Mouse (Mus musculus) adrenal gland (tissue): ENCODE measurements around the gene Ficd.

Experiments used
- intact Hi-C: fragments of 180-260 bp; cut with DNase I; formaldehyde crosslinking; loops from one replicate; pipeline ENCODE4 v1.15.1; 2025

The Ficd gene

GRCm38 (mm10) chr5:113728011-113728410 is 7.6 kb upstream of the Ficd start:
- intact Hi-C loops, result no loop called here

- intact Hi-C loops, result no loop called here
Measured at GRCm38 (mm10) chr5:113728691-113729090, 6.9 kb upstream of the Ficd start.

- intact Hi-C loops, result loop anchor here (10.0 kb wide), 1 partner anchor 84 kb away; no protein-coding TSS in a partner anchor
Measured at GRCm38 (mm10) chr5:113730641-113731121, 4.9 kb upstream of the Ficd start.

GRCm38 (mm10) chr5:113731174-113731573 is 4.4 kb upstream of the Ficd start:
- intact Hi-C loops, result loop anchor here (10.0 kb wide), 1 partner anchor 84 kb away; no protein-coding TSS in a partner anchor

GRCm38 (mm10) chr5:113732182-113732581 is 3.4 kb upstream of the Ficd start:
- intact Hi-C loops, result loop anchor here (10.0 kb wide), 1 partner anchor 83 kb away; no protein-coding TSS in a partner anchor

GRCm38 (mm10) chr5:113734376-113734775 is 1.2 kb upstream of the Ficd start:
- intact Hi-C loops, result loop anchor here (10.0 kb wide), 1 partner anchor 80 kb away; no protein-coding TSS in a partner anchor

GRCm38 (mm10) chr5:113735023-113735344 is 619 bp upstream of the Ficd start:
- intact Hi-C loops, result loop anchor here (10.0 kb wide), 1 partner anchor 80 kb away; no protein-coding TSS in a partner anchor

- intact Hi-C loops, result loop anchor here (2.0 to 10.0 kb wide), 2 partner anchors 35 to 79 kb away; no protein-coding TSS in a partner anchor
Measured at GRCm38 (mm10) chr5:113736113-113736502, 505 bp downstream of the Ficd start.

- intact Hi-C loops, result loop anchor here (2.0 to 10.0 kb wide), 2 partner anchors 34 to 78 kb away; no protein-coding TSS in a partner anchor
Measured at GRCm38 (mm10) chr5:113736522-113737164, 1.0 kb downstream of the Ficd start.

GRCm38 (mm10) chr5:113737607-113738237 is 2.1 kb downstream of the Ficd start:
- intact Hi-C loops, result loop anchor here (2.0 to 10.0 kb wide), 2 partner anchors 33 to 77 kb away; no protein-coding TSS in a partner anchor

- intact Hi-C loops, result no loop called here
Measured at GRCm38 (mm10) chr5:113747629-113748028, 12.0 kb downstream of the Ficd start.

GRCm38 (mm10) chr5:113748556-113749331 is 13.1 kb downstream of the Ficd start:
- intact Hi-C loops, result no loop called here

- intact Hi-C loops, result no loop called here
Measured at GRCm38 (mm10) chr5:113751521-113752157, 16.0 kb downstream of the Ficd start.

- intact Hi-C loops, result no loop called here
Measured at GRCm38 (mm10) chr5:113755347-113756030, 19.9 kb downstream of the Ficd start.

GRCm38 (mm10) chr5:113761585-113761984 is 26.0 kb downstream of the Ficd start:
- intact Hi-C loops, result no loop called here

- intact Hi-C loops, result no loop called here
Measured at GRCm38 (mm10) chr5:113764426-113764825, 28.8 kb downstream of the Ficd start.

GRCm38 (mm10) chr5:113765641-113766526 is 30.3 kb downstream of the Ficd start:
- intact Hi-C loops, result no loop called here

- intact Hi-C loops, result no loop called here
Measured at GRCm38 (mm10) chr5:113768806-113769205, 33.2 kb downstream of the Ficd start.
